Mouse (Mus musculus): ENCODE results near the gene Gm43951.

Gm43951 gene

DNA sequence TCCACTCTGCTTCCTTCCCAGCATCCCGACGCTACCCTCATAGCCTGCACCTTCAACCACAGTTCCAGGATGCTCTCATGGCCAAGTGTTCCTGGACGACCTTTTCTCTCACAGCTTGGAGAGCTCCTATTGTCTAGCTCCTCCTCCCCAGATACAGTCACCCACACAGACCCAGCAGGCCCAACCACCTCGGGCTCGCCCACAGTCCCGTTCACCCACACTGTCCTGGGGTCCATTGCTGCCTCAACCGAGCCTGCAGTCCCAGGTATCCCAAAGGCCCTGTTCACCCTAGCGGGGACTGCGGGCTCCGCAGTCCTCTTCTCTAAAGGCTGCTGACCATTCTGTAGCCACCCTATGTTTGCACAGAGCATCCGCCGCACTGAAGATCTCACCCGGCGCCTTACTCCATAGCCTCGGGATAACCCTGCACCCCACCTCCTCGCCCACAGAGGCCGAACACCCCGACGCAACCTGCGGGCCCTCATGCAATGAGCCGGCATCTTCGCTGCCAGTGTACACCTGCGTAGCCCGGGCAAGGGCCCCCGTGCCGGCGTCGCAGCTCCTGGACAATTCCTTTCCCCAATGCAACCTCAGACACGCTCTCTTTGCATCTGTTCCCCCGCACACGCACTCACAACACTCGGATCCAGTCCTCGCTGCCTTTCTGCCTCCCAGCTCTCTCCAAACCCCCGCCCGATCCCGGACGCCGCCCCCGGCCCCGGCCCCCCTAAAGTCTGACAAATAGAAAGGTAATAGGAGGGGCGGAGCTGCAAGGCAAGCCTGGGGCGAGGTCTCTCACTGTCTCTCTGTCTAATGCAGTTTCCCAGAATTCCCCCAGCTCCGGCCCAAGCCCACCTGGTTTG, at the start of gene Gm43951:
TSS of gene Gm43951 (minus strand) at position 500 of the 863 bp plus-strand sequence.
- peak; percentile 25 for DNase-seq (ENCODE audit: low read depth, low spot score)

DNA sequence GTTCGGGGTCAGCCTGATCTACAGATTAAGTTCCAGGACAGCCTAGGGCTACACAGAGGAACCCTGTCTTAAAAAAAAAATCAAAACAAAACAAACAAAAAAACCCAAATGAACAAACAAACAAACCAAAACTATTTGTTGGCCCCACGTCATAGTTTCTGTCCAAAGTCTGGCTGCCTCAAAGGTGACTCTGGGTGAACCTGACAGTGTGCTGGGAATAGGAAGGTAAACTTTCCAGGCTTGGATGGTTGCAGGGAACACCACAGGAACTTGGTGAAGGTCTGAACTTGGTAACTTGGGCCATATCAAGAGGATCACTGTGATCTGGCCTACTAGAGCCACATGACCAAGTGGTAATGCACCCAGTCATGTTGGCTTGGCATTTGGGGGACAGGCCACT, 49.8 kb upstream of the Gm43951 start:
- no peak for DNase-seq (ENCODE audit: low read depth, low spot score)

DNA sequence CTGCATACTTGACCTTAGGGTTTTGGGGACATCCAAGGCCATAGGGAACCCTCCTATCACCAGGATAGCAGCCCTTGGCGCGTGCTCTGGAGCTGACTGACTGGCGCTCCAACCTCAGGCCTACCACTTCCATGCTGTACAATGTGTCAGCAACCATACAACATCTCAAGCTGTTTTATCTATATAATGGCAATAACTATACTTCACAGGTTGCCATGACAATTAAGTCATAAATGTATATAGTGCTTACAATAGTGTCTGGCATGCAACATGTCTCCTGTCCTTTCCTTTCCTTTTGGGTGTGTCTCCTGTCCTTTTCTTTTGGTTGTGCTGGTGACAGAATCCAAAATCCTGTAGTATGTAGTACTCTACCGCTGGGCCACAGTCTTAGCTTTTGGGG, 49.0 kb upstream of the Gm43951 start:
- DNase-seq (ENCODE audit: low read depth, low spot score) = no peak

DNA sequence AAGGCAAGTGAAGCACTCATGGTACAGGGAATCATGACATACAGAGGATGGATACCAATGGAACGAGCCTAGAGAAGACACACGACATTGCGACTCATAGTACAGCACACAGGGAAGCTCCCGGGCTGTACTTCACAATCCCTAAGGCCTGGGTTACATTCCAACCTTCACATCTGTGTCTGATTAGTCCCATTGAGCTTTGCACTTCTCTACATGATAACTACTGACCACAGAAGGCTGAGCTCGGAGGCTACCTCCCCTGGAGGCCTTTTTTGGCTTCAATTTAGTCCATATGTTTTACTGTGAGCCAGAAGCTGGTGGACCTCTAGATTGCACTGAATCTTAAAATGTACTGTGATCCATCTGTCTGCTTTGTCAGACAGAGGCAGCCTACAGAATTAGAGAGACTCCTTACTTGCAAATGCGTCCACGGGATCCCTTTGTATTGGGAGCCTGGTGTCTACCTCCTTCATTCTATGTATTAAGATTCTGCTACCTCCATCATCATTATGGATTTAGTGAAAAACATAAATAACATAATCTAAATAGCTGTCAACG, 38.6 kb upstream of the Gm43951 start:
- DNase-seq (ENCODE audit: low read depth, low spot score) = no peak

DNA sequence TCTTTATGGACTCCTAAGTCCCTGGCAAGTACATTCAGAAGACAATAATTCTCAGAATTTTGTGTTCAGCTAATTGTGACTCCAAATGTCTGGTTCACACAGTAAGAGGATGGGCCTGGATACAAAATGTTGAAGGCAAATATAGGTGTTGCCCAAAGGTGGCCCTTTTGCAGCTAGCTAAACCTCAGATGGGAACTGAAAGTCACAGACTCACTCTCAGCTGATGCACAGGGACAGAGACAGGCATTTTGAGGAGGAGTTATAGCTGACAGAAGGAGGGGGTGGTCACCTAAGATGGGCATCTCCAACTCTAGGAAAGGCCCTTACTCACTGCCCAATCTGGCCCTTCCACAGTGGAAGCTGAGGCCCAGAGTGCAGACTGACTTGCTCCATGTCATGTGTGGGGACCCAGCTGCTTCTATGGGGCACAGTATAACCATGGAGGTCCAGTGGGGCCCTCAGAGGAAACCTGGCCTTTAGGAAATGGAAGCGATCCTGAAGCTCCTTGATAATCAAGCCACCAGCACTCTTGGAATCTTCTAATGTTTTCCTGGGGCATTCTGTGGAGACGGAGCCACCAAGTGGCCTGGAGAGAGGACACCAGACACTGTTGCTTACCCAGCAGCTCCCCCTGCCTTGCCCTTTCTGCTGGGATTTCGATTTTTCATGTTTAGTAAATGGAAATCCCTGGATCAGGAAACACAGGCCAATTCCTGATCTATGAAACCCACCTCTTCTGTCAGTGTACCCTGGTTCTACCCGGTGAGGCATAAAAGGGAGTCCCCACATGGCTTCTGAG, 33.6 kb upstream of the Gm43951 start:
- DNase-seq (ENCODE audit: low read depth, low spot score) = no peak

DNA sequence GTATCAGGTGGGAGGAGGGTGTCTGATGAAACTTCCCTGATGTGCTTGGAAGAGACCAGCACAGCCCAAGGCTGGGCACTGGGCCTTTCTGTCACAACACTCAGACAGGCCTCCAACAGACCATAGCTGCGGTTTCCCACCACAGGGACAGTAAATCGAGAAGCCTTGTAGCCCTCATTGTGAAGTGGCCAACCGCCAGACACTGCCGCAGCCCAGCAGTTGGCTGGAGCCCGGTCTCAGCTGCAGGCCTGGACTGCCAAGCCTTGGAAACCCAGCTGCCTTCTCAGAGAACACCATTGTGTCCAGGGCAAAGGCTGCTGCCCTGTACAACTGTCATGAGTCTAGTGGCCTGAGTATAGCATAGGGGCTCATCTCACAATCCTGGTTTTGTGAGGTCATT, 27.4 kb upstream of the Gm43951 start:
- DNase-seq (ENCODE audit: low read depth, low spot score) = no peak

DNA sequence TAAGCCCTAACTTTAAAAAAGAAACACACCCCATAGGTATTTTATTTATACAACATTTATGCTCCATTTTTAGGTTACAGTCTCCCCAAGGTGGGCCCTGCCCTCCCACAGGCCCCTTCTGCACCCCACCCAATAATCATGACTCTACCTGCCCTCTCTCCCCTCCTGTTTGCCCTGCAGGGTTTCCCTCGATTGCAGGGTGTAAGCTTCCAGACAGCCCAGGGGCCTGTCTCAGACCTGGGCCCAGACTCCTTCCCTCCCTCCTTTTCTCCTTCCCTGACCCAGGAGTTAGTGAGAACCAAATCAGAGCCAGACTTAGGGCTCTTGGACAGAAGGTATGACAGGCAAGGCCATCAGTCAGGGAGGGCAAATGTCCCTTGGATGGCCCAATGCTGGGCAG, 26.4 kb upstream of the Gm43951 start:
- no peak for DNase-seq (ENCODE audit: low read depth, low spot score)

DNA sequence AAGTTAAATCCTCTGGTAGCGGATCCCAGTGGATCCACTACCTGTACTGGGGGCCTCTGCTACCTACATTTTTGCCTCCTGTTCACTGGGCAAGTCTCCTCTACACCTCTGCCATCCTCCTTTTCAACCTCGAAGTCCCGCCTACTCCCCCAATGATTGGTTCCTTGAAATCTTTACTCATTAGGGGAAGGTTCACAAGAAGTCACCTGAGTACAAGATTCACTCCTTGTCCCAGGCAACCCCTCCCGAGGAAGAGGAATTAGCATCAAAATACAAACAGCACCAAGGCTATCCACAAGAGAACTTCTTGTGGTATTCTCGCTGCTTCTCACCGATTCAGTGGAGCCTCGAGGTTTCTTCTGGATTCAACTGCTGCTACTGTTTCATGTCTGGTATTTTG, 25.4 kb upstream of the Gm43951 start:
- peak; percentile 77 for DNase-seq (ENCODE audit: low read depth, low spot score)

DNA sequence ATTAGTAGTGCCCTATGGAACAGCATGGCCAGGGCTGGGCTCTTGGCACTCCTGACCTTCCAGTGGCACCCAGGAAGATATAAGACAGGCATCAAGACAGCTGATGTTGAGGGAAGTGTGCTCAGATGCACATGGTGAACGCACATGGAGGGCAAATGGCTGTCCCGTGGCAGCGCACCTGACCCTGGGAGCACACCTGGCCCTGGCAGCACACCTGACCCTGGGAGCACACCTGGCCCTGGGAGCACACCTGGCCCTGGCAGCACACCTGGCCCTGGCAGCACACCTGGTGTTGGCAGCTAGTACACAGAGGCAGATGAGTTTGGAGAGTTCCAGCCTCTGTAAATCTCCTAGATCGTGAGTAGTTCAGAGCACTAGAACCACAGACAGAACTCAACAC, 21.9 kb upstream of the Gm43951 start:
- no peak for DNase-seq (ENCODE audit: low read depth, low spot score)

DNA sequence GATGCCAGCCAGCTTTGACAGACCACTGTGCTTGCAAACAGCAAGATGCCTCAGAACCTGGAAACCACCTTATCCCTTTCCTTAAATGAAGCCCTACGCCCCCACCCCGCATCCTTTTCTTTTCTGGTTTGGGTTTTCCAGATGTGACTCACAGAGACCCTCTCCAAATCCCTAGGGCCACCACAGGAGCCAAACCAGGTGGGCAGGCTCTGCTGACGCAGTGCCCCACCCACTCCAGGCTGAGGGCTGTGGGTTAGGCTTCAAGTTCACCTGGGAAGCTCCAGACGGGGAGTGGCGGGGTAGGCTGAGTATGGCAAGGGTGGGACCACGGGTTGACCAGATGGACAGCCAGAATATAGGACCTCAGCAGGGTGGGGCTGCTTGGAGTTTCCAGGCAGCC, 20.3 kb upstream of the Gm43951 start:
- no peak for DNase-seq (ENCODE audit: low read depth, low spot score)

DNA sequence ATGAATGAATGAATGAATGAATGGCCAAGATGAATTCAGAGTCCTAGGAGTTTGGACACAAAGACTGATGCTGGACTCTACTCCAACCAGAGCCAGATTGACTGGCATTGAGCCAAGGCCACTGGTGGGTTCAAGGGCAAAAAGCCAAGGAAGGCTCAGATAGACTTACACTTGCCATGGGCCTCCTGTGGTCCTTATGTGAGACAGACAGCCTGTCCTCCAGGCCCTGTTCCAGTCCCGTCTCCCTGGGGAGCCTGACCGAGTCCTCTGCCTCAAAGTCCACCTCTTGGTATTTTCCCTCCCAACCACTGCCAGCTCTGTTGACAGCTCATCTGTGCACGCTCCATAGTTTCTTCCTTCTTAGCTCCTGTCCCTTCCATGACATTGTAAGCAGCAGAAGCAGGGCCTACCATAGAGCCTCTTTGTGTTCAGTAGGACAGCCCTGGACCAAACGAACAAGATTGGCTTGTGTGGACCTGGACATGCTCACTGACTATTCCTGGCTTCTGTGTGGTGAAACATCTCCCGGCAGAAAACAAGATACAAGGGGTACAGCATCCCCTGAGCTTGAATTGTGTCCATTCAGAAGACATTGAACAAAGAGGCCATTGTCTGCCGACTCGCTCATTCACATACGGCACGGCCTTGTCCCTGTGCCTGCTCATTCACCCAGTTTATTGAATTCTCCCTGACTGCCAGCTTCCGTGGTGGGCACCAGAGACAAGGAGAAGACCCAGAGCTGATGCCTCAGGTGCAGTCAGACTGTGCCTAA, 19.6 kb upstream of the Gm43951 start:
- no peak for DNase-seq (ENCODE audit: low read depth, low spot score)

DNA sequence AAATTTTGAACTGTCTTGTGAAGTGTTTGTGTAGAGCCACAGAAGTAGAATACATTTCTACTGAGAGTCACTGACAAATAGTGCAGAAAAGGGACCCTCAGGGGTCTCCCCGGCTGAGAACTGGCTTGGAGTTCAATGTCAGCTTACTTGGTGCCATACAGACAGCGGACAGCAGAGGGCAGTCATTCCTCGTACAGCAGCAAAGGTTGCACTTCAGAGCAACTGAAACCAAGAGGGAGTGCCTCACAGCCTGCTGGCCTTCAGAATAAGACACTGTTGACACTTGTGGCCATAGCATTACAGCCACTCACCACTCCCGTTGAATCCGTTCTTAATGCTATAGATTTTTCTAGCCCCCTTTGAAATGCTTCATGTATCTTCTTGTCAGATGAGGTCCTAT, 18.2 kb upstream of the Gm43951 start:
- peak; percentile 78 for DNase-seq (ENCODE audit: low read depth, low spot score)

DNA sequence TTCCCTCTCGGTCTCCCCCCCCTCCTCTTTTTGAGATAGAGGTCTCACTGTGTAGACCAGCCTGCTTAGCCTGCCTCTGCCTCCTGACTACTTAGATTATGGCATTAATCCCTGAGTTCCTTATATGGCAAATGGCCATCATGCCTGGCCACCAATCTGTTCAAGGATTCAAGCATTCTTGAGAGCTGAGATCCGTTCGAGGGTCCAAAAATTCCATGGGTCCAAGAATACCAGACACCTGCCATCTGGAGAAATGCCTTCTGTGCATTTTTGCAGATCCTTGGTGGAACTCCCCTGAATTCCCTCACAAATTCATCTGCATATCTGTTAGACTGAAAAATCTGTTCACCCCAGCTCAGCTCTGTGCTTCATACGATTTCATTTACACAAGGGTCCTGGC, 16.8 kb upstream of the Gm43951 start:
- no peak for DNase-seq (ENCODE audit: low read depth, low spot score)

DNA sequence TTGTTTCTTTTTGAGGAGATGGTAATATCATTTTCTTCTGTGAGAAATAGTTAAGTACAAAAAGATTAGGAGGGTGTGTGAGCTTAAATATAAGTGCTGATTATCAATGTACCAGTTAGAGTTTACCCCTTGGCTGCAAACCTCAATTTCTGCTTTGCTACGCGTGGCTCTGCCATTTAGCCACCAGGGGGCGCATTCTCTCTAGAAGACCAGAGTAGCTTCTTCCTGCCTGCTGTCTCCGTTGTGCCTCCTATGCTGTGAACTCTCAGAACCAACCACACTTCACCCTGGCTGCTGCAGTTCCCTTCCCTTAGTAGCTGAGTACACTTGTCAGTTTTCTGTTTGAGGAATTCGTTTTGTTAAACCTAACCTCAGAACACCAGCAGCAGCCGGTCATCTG, 14.6 kb upstream of the Gm43951 start:
- peak; percentile 79 for DNase-seq (ENCODE audit: low read depth, low spot score)

DNA sequence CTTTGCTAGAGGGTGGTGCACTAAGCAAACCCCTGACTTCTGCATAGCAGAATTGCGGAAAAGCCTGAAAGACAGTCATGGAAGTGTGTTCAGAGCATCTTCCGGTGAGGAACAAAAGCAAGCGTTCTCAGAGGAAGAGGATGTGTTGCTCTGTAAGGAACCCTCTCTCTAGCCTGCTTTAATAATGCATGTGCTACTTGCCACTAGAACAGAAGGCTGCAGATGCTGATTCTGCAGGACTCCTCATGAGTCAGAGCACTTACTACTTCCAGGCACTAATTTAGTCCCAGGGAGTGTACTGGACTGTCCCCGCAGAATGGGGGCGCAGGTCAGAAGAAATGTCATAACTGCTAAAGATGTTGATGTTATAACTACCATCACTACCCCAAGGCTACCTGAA, 10.5 kb upstream of the Gm43951 start:
- DNase-seq (ENCODE audit: low read depth, low spot score) = no peak

DNA sequence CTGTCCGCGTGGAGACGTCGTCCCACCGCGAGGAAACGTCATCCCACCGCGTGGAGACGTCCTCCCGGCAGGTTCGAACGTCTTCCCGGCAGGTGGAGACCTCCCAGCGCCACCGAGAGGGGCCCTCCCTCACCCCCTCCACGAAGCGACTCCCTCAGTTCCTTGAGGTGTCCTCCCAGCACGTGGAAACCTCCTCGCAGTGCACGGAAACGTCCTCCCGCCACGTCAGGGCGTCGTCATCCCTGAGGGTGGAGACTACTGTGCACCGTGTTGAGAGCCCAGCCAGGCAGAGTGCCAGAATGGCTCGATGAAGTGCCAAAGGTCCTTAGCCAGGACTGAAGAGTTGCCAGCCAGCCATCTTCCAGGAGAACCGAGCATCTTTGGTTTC, 8.8 kb upstream of the Gm43951 start, which contains the start of gene Med31:
TSS of gene Med31 (minus strand) at position 183 of the 388 bp plus-strand sequence.
- peak; percentile 76 for DNase-seq (ENCODE audit: low read depth, low spot score)

DNA sequence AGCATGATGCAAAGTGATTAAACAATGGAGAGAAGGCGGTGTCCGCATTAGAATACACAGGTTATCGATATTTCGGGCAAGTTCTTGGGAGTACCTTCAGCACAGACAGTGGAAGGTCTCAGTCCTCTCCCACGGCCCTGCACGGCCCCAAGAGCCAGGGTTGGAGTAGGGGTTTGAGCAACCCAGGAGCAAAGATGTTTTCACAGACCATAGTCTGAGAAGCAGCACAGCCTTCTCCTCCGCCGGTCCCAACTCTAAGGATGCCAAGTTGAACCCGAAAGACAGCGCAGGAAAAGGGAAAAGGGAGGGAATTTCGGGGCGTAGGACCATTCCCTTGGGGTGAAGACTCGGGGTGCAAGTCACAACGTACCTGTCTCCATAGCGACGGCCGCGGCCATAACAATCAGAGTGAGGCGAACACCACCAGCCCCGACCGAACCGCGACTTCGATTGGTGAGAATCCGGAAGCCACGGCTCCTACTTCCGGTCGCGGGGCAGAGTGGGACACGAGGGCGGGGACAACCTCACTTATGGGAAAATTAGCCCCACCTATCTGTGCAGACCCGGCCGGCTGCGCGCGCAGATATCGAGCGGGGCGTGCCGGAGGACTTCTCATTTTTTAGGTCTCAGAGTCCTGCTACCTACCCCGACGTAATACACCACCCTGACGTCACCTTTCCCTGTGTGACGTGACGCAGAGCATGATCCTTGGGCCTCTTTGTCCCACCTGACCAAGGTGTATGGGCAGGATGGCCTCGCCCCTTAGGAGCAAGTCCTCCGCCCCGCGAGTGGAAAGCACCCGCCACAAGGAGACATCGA, 8.2 kb upstream of the Gm43951 start:
- DNase-seq (ENCODE audit: low read depth, low spot score) = peak; percentile 98

DNA sequence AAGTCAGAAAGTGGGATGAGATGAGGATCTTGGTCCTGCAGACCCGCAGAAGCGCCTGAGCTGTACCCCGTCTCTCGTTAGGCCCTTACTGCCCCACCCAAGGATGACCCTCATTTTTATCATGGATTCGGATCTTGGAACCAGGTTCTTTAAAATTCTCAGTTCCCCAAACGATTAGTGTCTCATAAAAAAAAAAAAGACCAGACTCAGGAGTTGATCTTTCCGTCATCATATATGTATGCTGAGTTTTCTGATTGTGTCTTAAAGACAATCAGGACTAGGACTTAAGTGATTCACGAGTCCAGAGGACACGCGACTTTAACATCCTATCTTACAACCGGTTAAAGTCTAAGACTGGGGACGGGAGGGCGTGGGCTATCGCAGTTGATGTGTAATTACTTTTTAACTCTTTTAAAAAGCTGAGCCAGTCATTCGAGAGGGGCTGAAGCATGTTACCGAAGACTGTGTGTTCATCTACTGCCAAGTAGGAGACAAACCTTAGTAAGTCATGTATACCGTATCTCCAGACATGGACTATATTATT, 1.3 kb upstream of the Gm43951 start:
- DNase-seq (ENCODE audit: low read depth, low spot score) = no peak

DNA sequence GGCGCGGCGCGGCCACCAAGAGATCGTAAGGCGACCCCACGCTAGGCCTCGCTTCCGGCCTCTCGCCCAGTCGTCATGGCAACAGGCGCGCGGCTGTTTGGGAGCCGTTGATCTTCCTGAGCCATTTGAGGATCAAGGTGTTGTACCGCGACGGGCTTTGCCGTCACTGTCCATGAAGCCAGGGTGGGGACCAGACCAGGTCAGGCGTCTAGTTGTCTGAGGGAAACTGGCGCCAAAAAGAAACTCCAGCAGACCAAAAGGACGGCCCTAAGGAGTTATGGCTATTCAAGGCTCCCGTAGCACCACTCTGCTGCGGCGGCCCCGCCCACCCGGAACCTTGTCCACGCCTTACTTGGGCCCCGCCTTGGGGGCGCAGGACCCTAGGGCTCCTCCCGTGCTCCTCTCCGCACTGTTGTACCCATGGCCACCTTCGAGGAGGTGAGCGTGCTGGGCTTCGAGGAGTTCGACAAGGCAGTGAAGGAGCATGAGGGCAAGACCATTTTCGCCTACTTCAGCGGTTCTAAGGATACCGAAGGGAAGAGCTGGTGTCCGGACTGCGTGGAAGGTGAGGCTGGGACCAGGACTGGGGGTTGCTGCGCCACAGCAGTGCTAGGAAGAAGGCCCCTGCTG, 679 bp upstream of the Gm43951 start, which contains the start of the genes 4933427D14Rik and Txndc17:
TSS of gene 4933427D14Rik (minus strand) at position 256 of the 630 bp plus-strand sequence.
TSS of gene Txndc17 (plus strand) at position 344 of the 630 bp plus-strand sequence.
- peak; percentile 95 for DNase-seq (ENCODE audit: low read depth, low spot score)

DNA sequence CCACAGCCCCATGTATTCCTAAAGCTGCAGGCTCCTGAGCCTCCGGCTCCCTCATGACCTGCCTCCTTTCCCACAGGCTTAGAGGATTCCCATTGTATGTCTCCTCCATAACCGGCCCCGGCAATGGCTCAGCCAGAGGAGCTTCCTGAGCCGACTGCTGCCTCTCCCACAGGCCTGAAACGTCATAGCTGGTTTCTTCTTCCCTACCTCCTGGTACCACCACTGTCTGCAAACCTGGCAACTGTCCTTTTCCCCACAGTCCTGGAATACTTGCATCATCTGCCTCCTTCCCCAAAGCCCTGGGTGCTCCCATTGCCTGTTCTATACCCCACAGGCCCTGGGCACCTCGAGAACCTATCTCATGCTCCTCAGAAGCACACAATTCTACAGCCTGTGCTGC, 1.4 kb downstream of the Gm43951 start:
- peak; percentile 16 for DNase-seq (ENCODE audit: low read depth, low spot score)

Measured in R1 (cell line).